Mouse (Mus musculus): ENCODE measurements around the gene Gm45785. TPM values are rescaled to one million over a fixed set of nuclear protein-coding genes. Genes with fewer than 3 reads are reported as not detected.

The Gm45785 gene
- total RNA-seq, 2 experiments from 2014 or later = not detected

Other genes with a start within 250 kb of the Gm45785 start
- not detected in 2 replicates for gene Olfr61, start 227.4 kb downstream of the Gm45785 start, total RNA-seq (2014; fragmentation: Nextera tagmentation)
- not detected in 2 replicates for gene Olfr61, start 227.4 kb downstream of the Gm45785 start, total RNA-seq (2017)
- gene Olfr53, start 209.9 kb downstream of the Gm45785 start, total RNA-seq (2014; fragmentation: Nextera tagmentation) = not detected in 2 replicates
- not detected in 2 replicates for gene Olfr53, start 209.9 kb downstream of the Gm45785 start, total RNA-seq (2017)
- not detected in 2 replicates for gene Olfr539, start 196.4 kb downstream of the Gm45785 start, total RNA-seq (2014; fragmentation: Nextera tagmentation)
- gene Olfr539, start 196.4 kb downstream of the Gm45785 start, total RNA-seq (2017) = not detected in 2 replicates
- gene Olfr45, start 174.4 kb downstream of the Gm45785 start, total RNA-seq (2014; fragmentation: Nextera tagmentation) = not detected in 2 replicates
- not detected in 2 replicates for gene Olfr45, start 174.4 kb downstream of the Gm45785 start, total RNA-seq (2017)
- not detected in 2 replicates for gene Olfr541, start 159.1 kb downstream of the Gm45785 start, total RNA-seq (2014; fragmentation: Nextera tagmentation)
- gene Olfr541, start 159.1 kb downstream of the Gm45785 start, total RNA-seq (2017) = not detected in 2 replicates
- gene Cyp2e1, start 92.6 kb downstream of the Gm45785 start, total RNA-seq (2014; fragmentation: Nextera tagmentation) = not detected in 2 replicates
- not detected in 2 replicates for gene Cyp2e1, start 92.6 kb downstream of the Gm45785 start, total RNA-seq (2017)
- 0.56 and 3.1 TPM in 2 replicates for gene Syce1, start 68.5 kb downstream of the Gm45785 start, total RNA-seq (2014; fragmentation: Nextera tagmentation)
- gene Syce1, start 68.5 kb downstream of the Gm45785 start, total RNA-seq (2017) = not detected in 2 replicates
- gene Zfp941, start 34.2 kb downstream of the Gm45785 start, total RNA-seq (2014; fragmentation: Nextera tagmentation) = 0.58 and 1.4 TPM in 2 replicates
- 1.1 and 1.7 TPM in 2 replicates for gene Zfp941, start 34.2 kb downstream of the Gm45785 start, total RNA-seq (2017)
- gene Urah, start 21.3 kb downstream of the Gm45785 start, total RNA-seq (2014; fragmentation: Nextera tagmentation) = not detected in 2 replicates
- not detected in 2 replicates for gene Urah, start 21.3 kb downstream of the Gm45785 start, total RNA-seq (2017)
- gene Scgb1c1, start 10.8 kb downstream of the Gm45785 start, total RNA-seq (2014; fragmentation: Nextera tagmentation) = not detected in 2 replicates
- not detected in 2 replicates for gene Scgb1c1, start 10.8 kb downstream of the Gm45785 start, total RNA-seq (2017)
- not detected in 2 replicates for gene Odf3, start 8.5 kb downstream of the Gm45785 start, total RNA-seq (2014; fragmentation: Nextera tagmentation)
- not detected in 2 replicates for gene Odf3, start 8.5 kb downstream of the Gm45785 start, total RNA-seq (2017)
- 45.0 and 45.9 TPM in 2 replicates for gene Ric8a, start 626 bp upstream of the Gm45785 start, total RNA-seq (2014; fragmentation: Nextera tagmentation)
- 32.6 and 36.2 TPM in 2 replicates for gene Ric8a, start 626 bp upstream of the Gm45785 start, total RNA-seq (2017)
- gene Bet1l, start 1.2 kb upstream of the Gm45785 start, total RNA-seq (2014; fragmentation: Nextera tagmentation) = 15.2 and 21.9 TPM in 2 replicates
- gene Bet1l, start 1.2 kb upstream of the Gm45785 start, total RNA-seq (2017) = 20.9 and 21.9 TPM in 2 replicates
- 111 and 117 TPM in 2 replicates for gene Psmd13, start 25.6 kb upstream of the Gm45785 start, total RNA-seq (2014; fragmentation: Nextera tagmentation)
- 229 and 237 TPM in 2 replicates for gene Psmd13, start 25.6 kb upstream of the Gm45785 start, total RNA-seq (2017)
- 66.7 and 71.3 TPM in 2 replicates for gene Sirt3, start 26.0 kb upstream of the Gm45785 start, total RNA-seq (2014; fragmentation: Nextera tagmentation)
- gene Sirt3, start 26.0 kb upstream of the Gm45785 start, total RNA-seq (2017) = 28.7 and 32.7 TPM in 2 replicates
- not detected in 2 replicates for gene Cox8b, start 44.1 kb upstream of the Gm45785 start, total RNA-seq (2014; fragmentation: Nextera tagmentation)
- gene Cox8b, start 44.1 kb upstream of the Gm45785 start, total RNA-seq (2017) = not detected in 2 replicates
- gene Nlrp6, start 64.6 kb upstream of the Gm45785 start, total RNA-seq (2014; fragmentation: Nextera tagmentation) = not detected in 2 replicates
- not detected in 2 replicates for gene Nlrp6, start 64.6 kb upstream of the Gm45785 start, total RNA-seq (2017)
- gene Pgghg, start 85.1 kb upstream of the Gm45785 start, total RNA-seq (2014; fragmentation: Nextera tagmentation) = 6.6 and 11.5 TPM in 2 replicates
- 6.9 and 7.8 TPM in 2 replicates for gene Pgghg, start 85.1 kb upstream of the Gm45785 start, total RNA-seq (2017)
- 1.7 TPM in 1 of 2 replicates, not detected in the other for gene Ifitm5, start 94.0 kb upstream of the Gm45785 start, total RNA-seq (2014; fragmentation: Nextera tagmentation)
- not detected in 2 replicates for gene Ifitm5, start 94.0 kb upstream of the Gm45785 start, total RNA-seq (2017)
- gene Gm45717, start 99.6 kb upstream of the Gm45785 start, total RNA-seq (2014; fragmentation: Nextera tagmentation) = not detected in 2 replicates
- not detected in 2 replicates for gene Gm45717, start 99.6 kb upstream of the Gm45785 start, total RNA-seq (2017)
- 555 and 581 TPM in 2 replicates for gene Ifitm2, start 99.7 kb upstream of the Gm45785 start, total RNA-seq (2014; fragmentation: Nextera tagmentation)
- 354 and 388 TPM in 2 replicates for gene Ifitm2, start 99.7 kb upstream of the Gm45785 start, total RNA-seq (2017)
- gene Ifitm1, start 110.9 kb upstream of the Gm45785 start, total RNA-seq (2014; fragmentation: Nextera tagmentation) = 79.9 and 149 TPM in 2 replicates
- 18.5 and 25.3 TPM in 2 replicates for gene Ifitm1, start 110.9 kb upstream of the Gm45785 start, total RNA-seq (2017)
- gene Ifitm3, start 154.4 kb upstream of the Gm45785 start, total RNA-seq (2014; fragmentation: Nextera tagmentation) = 146 and 224 TPM in 2 replicates
- 55.6 and 69.2 TPM in 2 replicates for gene Ifitm3, start 154.4 kb upstream of the Gm45785 start, total RNA-seq (2017)
- gene Ifitm6, start 161.6 kb upstream of the Gm45785 start, total RNA-seq (2014; fragmentation: Nextera tagmentation) = 17.9 and 48.1 TPM in 2 replicates
- gene Ifitm6, start 161.6 kb upstream of the Gm45785 start, total RNA-seq (2017) = 22.5 and 42.5 TPM in 2 replicates
- gene Gm17387, start 172.8 kb upstream of the Gm45785 start, total RNA-seq (2014; fragmentation: Nextera tagmentation) = not detected in 2 replicates
- not detected in 2 replicates for gene Gm17387, start 172.8 kb upstream of the Gm45785 start, total RNA-seq (2017)
- 0.60 and 3.6 TPM in 2 replicates for gene B4galnt4, start 204.8 kb upstream of the Gm45785 start, total RNA-seq (2014; fragmentation: Nextera tagmentation)
- 0.26 TPM in 1 of 2 replicates, not detected in the other for gene B4galnt4, start 204.8 kb upstream of the Gm45785 start, total RNA-seq (2017)
- 1.4 and 2.2 TPM in 2 replicates for gene Pkp3, start 221.9 kb upstream of the Gm45785 start, total RNA-seq (2014; fragmentation: Nextera tagmentation)
- gene Pkp3, start 221.9 kb upstream of the Gm45785 start, total RNA-seq (2017) = 0.52 and 2.7 TPM in 2 replicates
- gene Sigirr, start 244.2 kb upstream of the Gm45785 start, total RNA-seq (2014; fragmentation: Nextera tagmentation) = 16.9 and 30.9 TPM in 2 replicates
- gene Sigirr, start 244.2 kb upstream of the Gm45785 start, total RNA-seq (2017) = 16.6 and 20.2 TPM in 2 replicates